Mouse (Mus musculus): ENCODE measurements around the gene Retnlg.

DNA sequence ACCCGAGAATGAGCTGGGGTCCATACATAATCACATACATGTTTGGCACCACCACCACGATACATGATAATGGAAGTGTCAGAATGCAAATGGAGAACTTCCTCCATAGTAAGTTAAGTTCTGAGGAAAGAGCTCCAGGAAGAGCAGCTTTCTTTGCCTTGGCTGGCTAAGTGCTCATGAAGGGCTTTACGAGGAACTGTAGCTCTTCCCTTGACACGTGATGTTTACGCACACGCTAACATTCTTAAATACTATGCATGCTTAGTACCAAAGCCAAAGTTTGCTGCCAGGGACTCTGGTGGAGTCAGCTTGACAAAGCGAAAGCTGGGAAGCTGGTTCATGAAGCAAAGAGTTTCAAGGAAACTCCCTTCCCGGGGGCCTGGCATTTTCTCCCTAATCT is 40.4 kb upstream of the Retnlg start:
- no peak for TF ChIP-seq ZC3H11A (IDR thresholded peaks at IDR 0.05; ENCODE audit: borderline replicate concordance, low read depth, low read length)
- TF ChIP-seq HCFC1 (IDR thresholded peaks at IDR 0.05; ENCODE audit: borderline replicate concordance, insufficient read depth, low read length), result no peak
- TF ChIP-seq ZNF384 (IDR thresholded peaks at IDR 0.05; ENCODE audit: low read depth, low read length), result no peak
- no peak for TF ChIP-seq MAFK (IDR thresholded peaks at IDR 0.05; ENCODE audit: insufficient read depth, low read depth, low read length)
- TF ChIP-seq CHD2 (IDR thresholded peaks at IDR 0.05; ENCODE audit: low read depth, low read length), result no peak
